Mouse (Mus musculus): ENCODE measurements around the gene Suclg1. TPM values are rescaled to one million over a fixed set of nuclear protein-coding genes. Genes with fewer than 3 reads are reported as not detected.

Suclg1 gene
- 75.1 to 96.6 TPM (median 85.6 TPM) in 3 replicates for total RNA-seq (2017)

- peak; percentile 87 for ATAC-seq (replicated peaks; ENCODE audit: insufficient number of reproducible peaks, low FRiP score, low TSS enrichment, poor library complexity, severe bottlenecking)
These were observed at the start of gene Suclg1 for GRCm38 (mm10) chr6:73248237-73249048. Suclg1 (plus strand) TSS chr6:73248382.

GRCm38 (mm10) chr6:73203724-73204123 lies 44.5 kb upstream of the Suclg1 start:
- no peak for ATAC-seq (replicated peaks; ENCODE audit: insufficient number of reproducible peaks, low FRiP score, low TSS enrichment, poor library complexity, severe bottlenecking)

GRCm38 (mm10) chr6:73204937-73205336 lies 43.2 kb upstream of the Suclg1 start:
- ATAC-seq (replicated peaks; ENCODE audit: insufficient number of reproducible peaks, low FRiP score, low TSS enrichment, poor library complexity, severe bottlenecking): no peak

GRCm38 (mm10) chr6:73209598-73209997 lies 38.6 kb upstream of the Suclg1 start:
- no peak for ATAC-seq (replicated peaks; ENCODE audit: insufficient number of reproducible peaks, low FRiP score, low TSS enrichment, poor library complexity, severe bottlenecking)

GRCm38 (mm10) chr6:73210445-73210972 lies 37.7 kb upstream of the Suclg1 start:
- peak; percentile 78 for ATAC-seq (replicated peaks; ENCODE audit: insufficient number of reproducible peaks, low FRiP score, low TSS enrichment, poor library complexity, severe bottlenecking)

- ATAC-seq (replicated peaks; ENCODE audit: insufficient number of reproducible peaks, low FRiP score, low TSS enrichment, poor library complexity, severe bottlenecking): no peak
These were observed 37.1 kb upstream of the Suclg1 start for GRCm38 (mm10) chr6:73211036-73211435.

- ATAC-seq (replicated peaks; ENCODE audit: insufficient number of reproducible peaks, low FRiP score, low TSS enrichment, poor library complexity, severe bottlenecking): no peak
These were observed 36.6 kb upstream of the Suclg1 start for GRCm38 (mm10) chr6:73211602-73212001.

GRCm38 (mm10) chr6:73221189-73221957 lies 26.8 kb upstream of the Suclg1 start, which contains the start of gene Dnah6:
Dnah6 (minus strand) TSS chr6:73221651.
- peak; percentile 88 for ATAC-seq (replicated peaks; ENCODE audit: insufficient number of reproducible peaks, low FRiP score, low TSS enrichment, poor library complexity, severe bottlenecking)

- ATAC-seq (replicated peaks; ENCODE audit: insufficient number of reproducible peaks, low FRiP score, low TSS enrichment, poor library complexity, severe bottlenecking): no peak
These were observed 26.0 kb upstream of the Suclg1 start for GRCm38 (mm10) chr6:73221958-73222735.

- no peak for ATAC-seq (replicated peaks; ENCODE audit: insufficient number of reproducible peaks, low FRiP score, low TSS enrichment, poor library complexity, severe bottlenecking)
These were observed 25.2 kb upstream of the Suclg1 start for GRCm38 (mm10) chr6:73222841-73223526.

- ATAC-seq (replicated peaks; ENCODE audit: insufficient number of reproducible peaks, low FRiP score, low TSS enrichment, poor library complexity, severe bottlenecking): no peak
These were observed 20.6 kb upstream of the Suclg1 start for GRCm38 (mm10) chr6:73227376-73228158.

- ATAC-seq (replicated peaks; ENCODE audit: insufficient number of reproducible peaks, low FRiP score, low TSS enrichment, poor library complexity, severe bottlenecking): no peak
These were observed 19.8 kb upstream of the Suclg1 start for GRCm38 (mm10) chr6:73228408-73228807.

GRCm38 (mm10) chr6:73228881-73229280 lies 19.3 kb upstream of the Suclg1 start:
- no peak for ATAC-seq (replicated peaks; ENCODE audit: insufficient number of reproducible peaks, low FRiP score, low TSS enrichment, poor library complexity, severe bottlenecking)

GRCm38 (mm10) chr6:73232152-73232584 lies 16.0 kb upstream of the Suclg1 start:
- no peak for ATAC-seq (replicated peaks; ENCODE audit: insufficient number of reproducible peaks, low FRiP score, low TSS enrichment, poor library complexity, severe bottlenecking)

- peak; percentile 66; the same call in 1 of the 2 replicates for ATAC-seq (replicated peaks; ENCODE audit: insufficient number of reproducible peaks, low FRiP score, low TSS enrichment, poor library complexity, severe bottlenecking)
These were observed 14.9 kb upstream of the Suclg1 start for GRCm38 (mm10) chr6:73233202-73233726.

- ATAC-seq (replicated peaks; ENCODE audit: insufficient number of reproducible peaks, low FRiP score, low TSS enrichment, poor library complexity, severe bottlenecking): no peak
These were observed 13.8 kb upstream of the Suclg1 start for GRCm38 (mm10) chr6:73234302-73234900.

GRCm38 (mm10) chr6:73235650-73236049 lies 12.5 kb upstream of the Suclg1 start:
- no peak for ATAC-seq (replicated peaks; ENCODE audit: insufficient number of reproducible peaks, low FRiP score, low TSS enrichment, poor library complexity, severe bottlenecking)

Data from monocyte, adult 5-6 weeks (primary cell).